Mouse (Mus musculus): ENCODE data around the gene Vmn1r208. TPM values are rescaled to one million over a fixed set of nuclear protein-coding genes. Genes with fewer than 3 reads are reported as not detected.
"Not testable (repeated sequence)": the region's sequence is repeated elsewhere in the genome, so short reads cannot be mapped to it uniquely, and the experiment has no call there.

Gene Vmn1r208
- not detected in 2 replicates for polyA plus RNA-seq (2015; fragmentation: Nextera tagmentation; extraction: Ambion mirVana)

GRCm38 (mm10) chr13:22777300-22777699 lies at the start of gene Vmn1r208:
Gene Vmn1r208, minus strand, starts transcription at chr13:22777400.
- not testable (repeated sequence) for H3K9ac ChIP-seq (ENCODE audit: low read depth, low read length); H3K27me3 ChIP-seq (ENCODE audit: control insufficient read depth, insufficient read depth, low read depth, low read length); H3K9me3 ChIP-seq (replicated peaks; ENCODE audit: control insufficient read depth, low read length); H3K4me3 ChIP-seq (ENCODE audit: low read depth, low read length); H3K4me2 ChIP-seq (ENCODE audit: low read depth, low read length); H3K27ac ChIP-seq (ENCODE audit: low read length); ATAC-seq (ENCODE audit: low read depth); H3K4me1 ChIP-seq (ENCODE audit: control insufficient read depth, low read depth, low read length); H3K36me3 ChIP-seq (ENCODE audit: control insufficient read depth, insufficient read depth)
- no CpG with 5 or more reads among the region's 7 CpGs for WGBS (ENCODE audit: insufficient replicate concordance)

DNA sequence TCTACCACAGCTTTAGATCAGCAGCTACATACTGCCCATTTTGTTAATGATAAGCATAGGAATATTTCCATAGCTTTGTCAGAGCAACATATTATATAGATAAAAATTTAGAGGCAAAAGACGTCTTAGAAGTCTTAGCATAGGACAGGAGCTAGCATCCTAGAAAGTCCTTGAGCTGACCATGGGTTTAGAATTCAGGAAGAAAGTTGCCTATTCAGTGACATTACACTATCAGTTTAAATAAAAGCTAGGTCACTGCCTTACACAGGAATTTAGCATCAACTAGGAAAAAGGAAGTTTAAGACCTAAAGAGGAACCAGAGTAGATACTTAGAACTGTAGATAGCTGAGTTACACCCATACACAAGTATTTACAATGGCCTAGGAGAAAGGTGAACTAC lies 44.4 kb upstream of the Vmn1r208 start:
- 55% methylated on average over 1 of the region's 1 CpGs for WGBS (ENCODE audit: insufficient replicate concordance)
- H3K4me2 ChIP-seq (ENCODE audit: low read depth, low read length); H3K27me3 ChIP-seq (ENCODE audit: control insufficient read depth, insufficient read depth, low read depth, low read length); H3K4me3 ChIP-seq (ENCODE audit: low read depth, low read length); H3K36me3 ChIP-seq (ENCODE audit: control insufficient read depth, insufficient read depth); H3K4me1 ChIP-seq (ENCODE audit: control insufficient read depth, low read depth, low read length); H3K9me3 ChIP-seq (replicated peaks; ENCODE audit: control insufficient read depth, low read length); H3K9ac ChIP-seq (ENCODE audit: low read depth, low read length); H3K27ac ChIP-seq (ENCODE audit: low read length); ATAC-seq (ENCODE audit: low read depth): not testable (repeated sequence)

DNA sequence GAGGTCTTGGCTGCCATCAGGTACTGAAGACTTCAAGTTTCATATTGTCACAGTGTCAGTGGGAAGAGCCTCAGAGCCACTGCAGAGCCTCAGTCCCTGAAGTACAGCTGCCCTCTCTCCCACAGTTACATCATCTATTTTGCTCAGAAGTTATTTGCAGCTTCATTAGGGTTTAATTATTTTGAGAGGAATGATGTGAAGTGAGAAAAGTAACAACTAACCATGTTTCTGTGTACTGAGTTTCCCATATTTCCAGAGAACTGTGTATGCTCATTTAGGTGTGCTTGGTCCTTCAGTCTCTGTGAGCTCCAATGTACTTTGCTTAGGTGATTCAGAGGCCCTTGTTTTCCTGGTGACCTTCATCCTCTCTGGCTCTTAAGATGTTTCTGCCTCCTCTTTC lies 32.4 kb upstream of the Vmn1r208 start, which contains the start of gene Vmn1r209:
Vmn1r209 (minus strand) TSS at position 101 of the 400 bp plus-strand sequence.
- not testable (repeated sequence) for H3K9me3 ChIP-seq (replicated peaks; ENCODE audit: control insufficient read depth, low read length); H3K4me1 ChIP-seq (ENCODE audit: control insufficient read depth, low read depth, low read length); H3K27me3 ChIP-seq (ENCODE audit: control insufficient read depth, insufficient read depth, low read depth, low read length); H3K36me3 ChIP-seq (ENCODE audit: control insufficient read depth, insufficient read depth); H3K9ac ChIP-seq (ENCODE audit: low read depth, low read length); H3K27ac ChIP-seq (ENCODE audit: low read length); H3K4me2 ChIP-seq (ENCODE audit: low read depth, low read length); ATAC-seq (ENCODE audit: low read depth); H3K4me3 ChIP-seq (ENCODE audit: low read depth, low read length)

- not testable (repeated sequence) for H3K4me3 ChIP-seq (ENCODE audit: low read depth, low read length); H3K9me3 ChIP-seq (replicated peaks; ENCODE audit: control insufficient read depth, low read length); H3K4me1 ChIP-seq (ENCODE audit: control insufficient read depth, low read depth, low read length); H3K27me3 ChIP-seq (ENCODE audit: control insufficient read depth, insufficient read depth, low read depth, low read length); H3K27ac ChIP-seq (ENCODE audit: low read length); H3K4me2 ChIP-seq (ENCODE audit: low read depth, low read length); ATAC-seq (ENCODE audit: low read depth); H3K36me3 ChIP-seq (ENCODE audit: control insufficient read depth, insufficient read depth); H3K9ac ChIP-seq (ENCODE audit: low read depth, low read length)
- WGBS (ENCODE audit: insufficient replicate concordance) = 49% methylated on average over 3 of the region's 3 CpGs
These were observed 10.9 kb upstream of the Vmn1r208 start for GRCm38 (mm10) chr13:22788096-22788495.

GRCm38 (mm10) chr13:22784159-22784558 lies 7.0 kb upstream of the Vmn1r208 start:
- not testable (repeated sequence) for H3K27me3 ChIP-seq (ENCODE audit: control insufficient read depth, insufficient read depth, low read depth, low read length); H3K36me3 ChIP-seq (ENCODE audit: control insufficient read depth, insufficient read depth); H3K9ac ChIP-seq (ENCODE audit: low read depth, low read length); H3K9me3 ChIP-seq (replicated peaks; ENCODE audit: control insufficient read depth, low read length); H3K27ac ChIP-seq (ENCODE audit: low read length); H3K4me3 ChIP-seq (ENCODE audit: low read depth, low read length); H3K4me2 ChIP-seq (ENCODE audit: low read depth, low read length); ATAC-seq (ENCODE audit: low read depth); H3K4me1 ChIP-seq (ENCODE audit: control insufficient read depth, low read depth, low read length)

DNA sequence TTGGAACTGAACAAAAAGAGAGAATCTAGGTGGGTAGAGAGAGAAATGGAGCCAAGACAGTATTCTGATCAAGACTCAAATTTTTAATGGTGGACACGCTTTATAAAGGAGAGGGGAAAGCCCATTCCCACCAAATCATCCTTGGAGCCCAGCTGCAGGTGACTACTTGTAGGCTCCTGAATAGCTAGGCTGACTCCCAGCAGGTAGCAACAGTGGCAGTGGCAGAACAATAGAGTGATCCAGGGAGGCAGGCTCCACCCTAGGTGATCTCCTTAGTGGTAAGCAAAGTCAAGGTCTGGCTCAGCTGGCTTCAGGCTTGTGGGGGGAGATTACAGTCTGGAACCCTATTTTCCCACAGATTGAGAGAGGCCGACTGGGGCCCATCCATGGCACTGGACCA lies 5.6 kb downstream of the Vmn1r208 start:
- not testable (repeated sequence) for H3K4me2 ChIP-seq (ENCODE audit: low read depth, low read length); H3K4me1 ChIP-seq (ENCODE audit: control insufficient read depth, low read depth, low read length); H3K36me3 ChIP-seq (ENCODE audit: control insufficient read depth, insufficient read depth); H3K9ac ChIP-seq (ENCODE audit: low read depth, low read length); ATAC-seq (ENCODE audit: low read depth); H3K27me3 ChIP-seq (ENCODE audit: control insufficient read depth, insufficient read depth, low read depth, low read length); H3K4me3 ChIP-seq (ENCODE audit: low read depth, low read length); H3K9me3 ChIP-seq (replicated peaks; ENCODE audit: control insufficient read depth, low read length); H3K27ac ChIP-seq (ENCODE audit: low read length)
- WGBS (ENCODE audit: insufficient replicate concordance) = 44% methylated on average over 1 of the region's 2 CpGs

DNA sequence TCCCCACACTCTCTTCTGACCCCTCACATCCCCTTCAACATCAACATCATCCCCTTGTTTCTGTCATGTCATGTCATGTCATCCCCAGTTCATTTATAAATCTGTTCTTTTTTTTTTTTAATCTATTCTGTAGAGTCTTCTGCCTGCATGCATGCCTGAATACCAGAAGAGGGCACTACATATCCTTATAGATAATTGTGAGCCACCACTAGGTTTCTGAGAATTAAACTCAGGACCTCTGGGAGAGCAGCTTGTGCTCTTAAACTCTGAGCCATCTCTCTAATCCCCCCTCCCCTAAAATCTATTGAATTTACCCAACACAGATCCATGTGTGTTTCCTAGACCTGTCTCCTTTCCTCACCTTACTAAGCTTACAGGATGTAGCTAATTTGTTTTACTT lies 29.7 kb downstream of the Vmn1r208 start:
- no peak overlapping the region for H3K27ac ChIP-seq (ENCODE audit: low read length)
- ATAC-seq (ENCODE audit: low read depth) = no peak
- H3K27me3 ChIP-seq (ENCODE audit: control insufficient read depth, insufficient read depth, low read depth, low read length) = no peaks in the 10 kb centered on the region
- no peak overlapping the region for H3K4me3 ChIP-seq (ENCODE audit: low read depth, low read length)
- H3K4me2 ChIP-seq (ENCODE audit: low read depth, low read length) = no peak overlapping the region
- no peaks in the 10 kb centered on the region for H3K9me3 ChIP-seq (replicated peaks; ENCODE audit: control insufficient read depth, low read length)
- no peaks in the 10 kb centered on the region for H3K36me3 ChIP-seq (ENCODE audit: control insufficient read depth, insufficient read depth)
- H3K4me1 ChIP-seq (ENCODE audit: control insufficient read depth, low read depth, low read length) = no peaks in the 10 kb centered on the region
- H3K9ac ChIP-seq (ENCODE audit: low read depth, low read length) = no peak overlapping the region

GRCm38 (mm10) chr13:22729529-22729928 lies 47.7 kb downstream of the Vmn1r208 start, which contains the start of gene Vmn1r207-ps:
Gene Vmn1r207-ps, minus strand, starts transcription at chr13:22729629.
- not testable (repeated sequence) for H3K9ac ChIP-seq (ENCODE audit: low read depth, low read length); H3K4me1 ChIP-seq (ENCODE audit: control insufficient read depth, low read depth, low read length); ATAC-seq (ENCODE audit: low read depth); H3K36me3 ChIP-seq (ENCODE audit: control insufficient read depth, insufficient read depth); H3K27me3 ChIP-seq (ENCODE audit: control insufficient read depth, insufficient read depth, low read depth, low read length); H3K9me3 ChIP-seq (replicated peaks; ENCODE audit: control insufficient read depth, low read length); H3K4me2 ChIP-seq (ENCODE audit: low read depth, low read length); H3K4me3 ChIP-seq (ENCODE audit: low read depth, low read length); H3K27ac ChIP-seq (ENCODE audit: low read length)
